Mouse (Mus musculus) CH12.LX (cell line): ENCODE measurements around the gene Fam183b. TPM values are rescaled to one million over a fixed set of nuclear protein-coding genes. Genes with fewer than 3 reads are reported as not detected.

Source experiments
- polyA plus RNA-seq: library from polyadenylated mRNA; unstranded; fragments of >175 nt; gene quantifications from 2 replicates; pipeline ENCODE4 v1.2.1, GENCODE M21; 2012; ENCODE audit warnings: low read depth; ENCODE audit not compliant: insufficient read length
- total RNA-seq, 2 experiments: library from RNA; depleted of rRNA; stranded (reverse); fragments of 300-350 nt in 1 of 2; fragments of >200 nt in 1 of 2; gene quantifications; 2 replicates each; pipeline ENCODE4 v1.2.3; 2012 to 2014

Fam183b gene
- total and polyA plus RNA-seq, 3 experiments: 0.72 TPM; not detected in 2

Other genes with a start within 250 kb of the Fam183b start
Only the 20 nearest of the 27 such genes appear.
- not detected in 2 replicates for gene Trim58, start 161.5 kb downstream of the Fam183b start, total RNA-seq (2012; rRNA removed)
- not detected in 2 replicates for gene Trim58, start 161.5 kb downstream of the Fam183b start, total RNA-seq (2014; rRNA removed)
- gene Trim58, start 161.5 kb downstream of the Fam183b start, polyA plus RNA-seq: not detected in 2 replicates
- gene Olfr322, start 143.2 kb downstream of the Fam183b start, total RNA-seq (2012; rRNA removed): not detected in 2 replicates
- gene Olfr322, start 143.2 kb downstream of the Fam183b start, total RNA-seq (2014; rRNA removed): not detected in 2 replicates
- not detected in 2 replicates for gene Olfr322, start 143.2 kb downstream of the Fam183b start, polyA plus RNA-seq
- gene Olfr320, start 120.9 kb downstream of the Fam183b start, total RNA-seq (2012; rRNA removed): not detected in 2 replicates
- gene Olfr320, start 120.9 kb downstream of the Fam183b start, total RNA-seq (2014; rRNA removed): not detected in 2 replicates
- gene Olfr320, start 120.9 kb downstream of the Fam183b start, polyA plus RNA-seq: not detected in 2 replicates
- not detected in 2 replicates for gene Olfr319, start 102.8 kb downstream of the Fam183b start, total RNA-seq (2012; rRNA removed)
- gene Olfr319, start 102.8 kb downstream of the Fam183b start, total RNA-seq (2014; rRNA removed): not detected in 2 replicates
- gene Olfr319, start 102.8 kb downstream of the Fam183b start, polyA plus RNA-seq: not detected in 2 replicates
- gene Olfr318, start 77.9 kb downstream of the Fam183b start, total RNA-seq (2012; rRNA removed): not detected in 2 replicates
- not detected in 2 replicates for gene Olfr318, start 77.9 kb downstream of the Fam183b start, total RNA-seq (2014; rRNA removed)
- gene Olfr318, start 77.9 kb downstream of the Fam183b start, polyA plus RNA-seq: not detected in 2 replicates
- gene Olfr317, start 62.7 kb downstream of the Fam183b start, total RNA-seq (2012; rRNA removed): not detected in 2 replicates
- gene Olfr317, start 62.7 kb downstream of the Fam183b start, total RNA-seq (2014; rRNA removed): not detected in 2 replicates
- gene Olfr317, start 62.7 kb downstream of the Fam183b start, polyA plus RNA-seq: not detected in 2 replicates
- gene Olfr316, start 49.2 kb downstream of the Fam183b start, total RNA-seq (2012; rRNA removed): not detected in 2 replicates
- gene Olfr316, start 49.2 kb downstream of the Fam183b start, total RNA-seq (2014; rRNA removed): not detected in 2 replicates
- gene Olfr316, start 49.2 kb downstream of the Fam183b start, polyA plus RNA-seq: not detected in 2 replicates
- not detected in 2 replicates for gene Olfr315, start 28.8 kb downstream of the Fam183b start, total RNA-seq (2012; rRNA removed)
- gene Olfr315, start 28.8 kb downstream of the Fam183b start, total RNA-seq (2014; rRNA removed): not detected in 2 replicates
- not detected in 2 replicates for gene Olfr315, start 28.8 kb downstream of the Fam183b start, polyA plus RNA-seq
- not detected in 2 replicates for gene Olfr314, start 19.0 kb downstream of the Fam183b start, total RNA-seq (2012; rRNA removed)
- not detected in 2 replicates for gene Olfr314, start 19.0 kb downstream of the Fam183b start, total RNA-seq (2014; rRNA removed)
- gene Olfr314, start 19.0 kb downstream of the Fam183b start, polyA plus RNA-seq: not detected in 2 replicates
- 0.04 and 0.13 TPM in 2 replicates for gene Olfr313, start 13.0 kb upstream of the Fam183b start, total RNA-seq (2012; rRNA removed)
- not detected in 2 replicates for gene Olfr313, start 13.0 kb upstream of the Fam183b start, total RNA-seq (2014; rRNA removed)
- gene Olfr313, start 13.0 kb upstream of the Fam183b start, polyA plus RNA-seq: 0.09 and 0.10 TPM in 2 replicates
- not detected in 2 replicates for gene Olfr312, start 27.3 kb upstream of the Fam183b start, total RNA-seq (2012; rRNA removed)
- not detected in 2 replicates for gene Olfr312, start 27.3 kb upstream of the Fam183b start, total RNA-seq (2014; rRNA removed)
- not detected in 2 replicates for gene Olfr312, start 27.3 kb upstream of the Fam183b start, polyA plus RNA-seq
- not detected in 2 replicates for gene Olfr311, start 37.3 kb upstream of the Fam183b start, total RNA-seq (2012; rRNA removed)
- not detected in 2 replicates for gene Olfr311, start 37.3 kb upstream of the Fam183b start, total RNA-seq (2014; rRNA removed)
- gene Olfr311, start 37.3 kb upstream of the Fam183b start, polyA plus RNA-seq: not detected in 2 replicates
- gene Gm12258, start 45.2 kb upstream of the Fam183b start, total RNA-seq (2012; rRNA removed): 2.9 and 3.1 TPM in 2 replicates
- 1.4 and 1.5 TPM in 2 replicates for gene Gm12258, start 45.2 kb upstream of the Fam183b start, total RNA-seq (2014; rRNA removed)
- gene Gm12258, start 45.2 kb upstream of the Fam183b start, polyA plus RNA-seq: 1.6 and 2.2 TPM in 2 replicates
- 3.4 and 3.6 TPM in 2 replicates for gene 2810021J22Rik, start 65.3 kb upstream of the Fam183b start, total RNA-seq (2012; rRNA removed)
- gene 2810021J22Rik, start 65.3 kb upstream of the Fam183b start, total RNA-seq (2014; rRNA removed): 4.5 and 4.8 TPM in 2 replicates
- 3.3 and 3.7 TPM in 2 replicates for gene 2810021J22Rik, start 65.3 kb upstream of the Fam183b start, polyA plus RNA-seq
- gene Zfp39, start 102.3 kb upstream of the Fam183b start, total RNA-seq (2012; rRNA removed): 5.7 and 7.0 TPM in 2 replicates
- gene Zfp39, start 102.3 kb upstream of the Fam183b start, total RNA-seq (2014; rRNA removed): 6.2 and 6.8 TPM in 2 replicates
- gene Zfp39, start 102.3 kb upstream of the Fam183b start, polyA plus RNA-seq: 5.8 and 6.7 TPM in 2 replicates
- not detected in 2 replicates for gene Btnl10, start 115.9 kb upstream of the Fam183b start, total RNA-seq (2012; rRNA removed)
- gene Btnl10, start 115.9 kb upstream of the Fam183b start, total RNA-seq (2014; rRNA removed): not detected in 2 replicates
- gene Btnl10, start 115.9 kb upstream of the Fam183b start, polyA plus RNA-seq: not detected in 2 replicates
- 185 and 230 TPM in 2 replicates for gene Rnf187, start 137.0 kb upstream of the Fam183b start, total RNA-seq (2012; rRNA removed)
- 175 and 188 TPM in 2 replicates for gene Rnf187, start 137.0 kb upstream of the Fam183b start, total RNA-seq (2014; rRNA removed)
- 181 and 195 TPM in 2 replicates for gene Rnf187, start 137.0 kb upstream of the Fam183b start, polyA plus RNA-seq
- 0.34 TPM in 1 of 2 replicates, not detected in the other for gene Hist3h2ba, start 147.0 kb upstream of the Fam183b start, total RNA-seq (2012; rRNA removed)
- gene Hist3h2ba, start 147.0 kb upstream of the Fam183b start, total RNA-seq (2014; rRNA removed): not detected in 2 replicates
- not detected in 2 replicates for gene Hist3h2ba, start 147.0 kb upstream of the Fam183b start, polyA plus RNA-seq
- gene Hist3h2a, start 152.7 kb upstream of the Fam183b start, total RNA-seq (2012; rRNA removed): 97.2 and 125 TPM in 2 replicates
- 4.4 and 6.1 TPM in 2 replicates for gene Hist3h2a, start 152.7 kb upstream of the Fam183b start, total RNA-seq (2014; rRNA removed)
- 0.79 and 1.2 TPM in 2 replicates for gene Hist3h2a, start 152.7 kb upstream of the Fam183b start, polyA plus RNA-seq
- gene Trim17, start 152.7 kb upstream of the Fam183b start, total RNA-seq (2012; rRNA removed): 0.21 and 0.47 TPM in 2 replicates
- not detected in 2 replicates for gene Trim17, start 152.7 kb upstream of the Fam183b start, total RNA-seq (2014; rRNA removed)
- gene Trim17, start 152.7 kb upstream of the Fam183b start, polyA plus RNA-seq: 0.20 and 0.49 TPM in 2 replicates